Mouse (Mus musculus) hindbrain, postnatal 0 days (tissue): ENCODE measurements around the gene Zbtb22. TPM values are rescaled to one million over a fixed set of nuclear protein-coding genes. Genes with fewer than 3 reads are reported as not detected.

ENCODE experiments used
- ATAC-seq: fragments of 200-750 bp; cut with Nextera tagmentation; 2 replicates; pipeline ENCODE4 v1.8.0; 2017; ENCODE audit warnings: mild to moderate bottlenecking, moderate TSS enrichment, moderate library complexity
- DNase-seq: peaks from one replicate; pipeline ENCODE4 v3.0.0-alpha.2; 2015; ENCODE audit warnings: low spot score
- H3K27ac ChIP-seq: fragments of 300-500 bp; sonication (generic); 2 replicates; pipeline ENCODE4 v1.5.1; 2014; ENCODE audit warnings: mild to moderate bottlenecking
- H3K27me3 ChIP-seq: fragments of 300-500 bp; sonication (generic); 2 replicates; pipeline ENCODE4 v1.6.1; 2014; ENCODE audit warnings: low read length, mixed read lengths; ENCODE audit not compliant: insufficient read depth
- H3K36me3 ChIP-seq: fragments of 300-500 bp; sonication (generic); 2 replicates; pipeline ENCODE4 v1.6.1; 2014; ENCODE audit warnings: low read length, mixed read lengths; ENCODE audit not compliant: insufficient read depth
- H3K4me1 ChIP-seq: fragments of 300-500 bp; sonication (generic); 2 replicates; pipeline ENCODE4 v1.6.1; 2014; ENCODE audit warnings: antibody characterized with exemption, low read length, mixed read lengths; ENCODE audit not compliant: insufficient read depth
- H3K4me2 ChIP-seq: fragments of 300-500 bp; sonication (generic); 2 replicates; pipeline ENCODE4 v1.6.1; 2014; ENCODE audit warnings: low read depth, mild to moderate bottlenecking, low read length, moderate library complexity, mixed read lengths
- H3K4me3 ChIP-seq: fragments of 300-500 bp; sonication (generic); 2 replicates; pipeline ENCODE4 v1.5.1; 2014; ENCODE audit warnings: low read length
- H3K9ac ChIP-seq: fragments of 300-500 bp; sonication (generic); replicated peaks from 2 replicates; pipeline ENCODE4 v1.6.1; 2014; ENCODE audit warnings: mild to moderate bottlenecking, low read length, moderate library complexity, mixed read lengths
- H3K9me3 ChIP-seq: fragments of 300-500 bp; sonication (generic); 2 replicates; pipeline ENCODE4 v1.6.1; 2016; ENCODE audit warnings: low read length, mixed read lengths
- CTCF ChIP-seq: IDR thresholded peaks from 2 replicates; pipeline ENCODE4 v1.5.1; 2016; ENCODE audit warnings: antibody characterized with exemption, control low read depth, low read depth
- WGBS: fragments of 180-500 bp; shearing (Covaris S2); extraction: QIAGEN DNeasy Blood & Tissue Kit; methylation state at CpG from one replicate; pipeline ENCODE4 v1.1.7; 2014; 5-methylcytosine and 5-hydroxymethylcytosine counted together
- polyA plus RNA-seq: library from polyadenylated mRNA; unstranded; fragments of >200 nt; fragmentation: Nextera tagmentation; extraction: Ambion mirVana; gene quantifications from 2 replicates; pipeline ENCODE4 v1.2.1, GENCODE M21; 2015
- total RNA-seq: library from RNA; depleted of rRNA; stranded (reverse); fragments of >200 nt; gene quantifications from 2 replicates; pipeline ENCODE4 v1.2.3, GENCODE M21; 2014

The Zbtb22 gene
- total and polyA plus RNA-seq, 2 experiments from 2014 or later: 23.0 to 58.5 TPM

GRCm38 (mm10) chr17:33953310-33953709, 37.6 kb downstream of the Zbtb22 start:
- no peaks in the 10 kb centered on the region for H3K9me3 ChIP-seq
- no peak overlapping the region for H3K9ac ChIP-seq
- no peak overlapping the region for H3K4me3 ChIP-seq
- DNase-seq (no peak), ATAC-seq (no peak)
- no peak overlapping the region for H3K27ac ChIP-seq
- H3K4me2 ChIP-seq: no peak overlapping the region
- TF ChIP-seq CTCF: no peak
- peaks cover 12% of the 10 kb centered on the region for H3K36me3 ChIP-seq
- H3K27me3 ChIP-seq: no peaks in the 10 kb centered on the region
- WGBS: 90% methylated on average over 3 of the region's 3 CpGs
- H3K4me1 ChIP-seq: peaks cover 20% of the 10 kb centered on the region

DNA sequence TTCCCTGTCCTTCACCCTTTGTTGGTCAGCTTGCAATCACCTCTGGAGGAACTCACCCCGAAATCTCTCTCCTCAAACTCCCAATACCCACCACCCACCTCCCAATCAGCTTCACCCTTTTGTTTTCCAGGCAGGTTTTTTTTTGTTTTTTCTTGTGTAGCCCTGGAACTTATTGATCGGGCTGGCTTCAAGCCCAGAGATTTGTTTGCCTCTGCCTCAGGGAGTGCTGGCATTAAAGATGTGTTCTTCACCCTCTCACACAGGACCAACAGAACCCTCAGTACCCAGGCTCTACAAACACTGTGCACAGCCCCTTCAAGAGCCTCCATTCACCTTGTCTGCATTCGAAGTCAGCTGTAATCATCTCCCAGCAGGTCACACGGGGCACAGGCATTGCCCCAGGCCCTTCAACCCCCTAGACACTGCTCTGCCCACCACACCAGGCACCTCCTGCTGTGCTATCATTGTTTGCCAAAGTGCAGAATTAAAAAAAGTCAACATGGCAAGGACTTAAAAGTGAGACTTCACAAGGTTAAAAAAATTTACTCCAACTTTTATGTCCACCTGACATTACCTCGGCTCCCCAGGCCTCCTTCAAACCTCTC, 38.4 kb downstream of the Zbtb22 start:
- WGBS: 33% methylated on average over 5 of the region's 5 CpGs
- H3K4me2 ChIP-seq: peak overlapping the region; percentile 85
- no peaks in the 10 kb centered on the region for H3K9me3 ChIP-seq
- TF ChIP-seq CTCF: no peak
- H3K4me1 ChIP-seq: peaks cover 20% of the 10 kb centered on the region
- H3K9ac ChIP-seq: peak overlapping the region; percentile 77; the same call in 1 of the 2 replicates
- no peaks in the 10 kb centered on the region for H3K27me3 ChIP-seq
- ATAC-seq (no peak), DNase-seq (no peak)
- peak overlapping the region; percentile 56 for H3K4me3 ChIP-seq
- peaks cover 19% of the 10 kb centered on the region for H3K36me3 ChIP-seq
- H3K27ac ChIP-seq: peak overlapping the region; percentile 90; the same call in 1 of the 2 replicates

- no peaks in the 10 kb centered on the region for H3K9me3 ChIP-seq
- H3K36me3 ChIP-seq: peaks cover 28% of the 10 kb centered on the region
- under 1% methylated on average over 33 of the region's 33 CpGs for WGBS
- TF ChIP-seq CTCF: no peak
- H3K27me3 ChIP-seq: no peaks in the 10 kb centered on the region
- H3K4me1 ChIP-seq: peaks cover 17% of the 10 kb centered on the region
- H3K4me3 ChIP-seq: peak overlapping the region; percentile 56
- peak overlapping the region; percentile 85 for H3K4me2 ChIP-seq
- peak overlapping the region; percentile 77 for H3K9ac ChIP-seq
- ATAC-seq (peak; percentile 31; the same call in 1 of the 2 replicates), DNase-seq (no peak)
- peak overlapping the region; percentile 90 for H3K27ac ChIP-seq
Observed at GRCm38 (mm10) chr17:33954646-33955554, 39.2 kb downstream of the Zbtb22 start.

- Histone ChIP-seq H3K4me2 (peak within 1 kb of the TSS; percentile 85), H3K9me3 (no peaks in the 10 kb centered on the region), H3K4me3 (peak within 1 kb of the TSS; percentile 56), H3K4me1 (peaks cover 11% of the 10 kb centered on the region), H3K9ac (peak within 1 kb of the TSS; percentile 77), H3K27me3 (no peaks in the 10 kb centered on the region), H3K36me3 (peaks cover 32% of the 10 kb centered on the region), H3K27ac (peak within 1 kb of the TSS; percentile 90)
- TF ChIP-seq CTCF: peak; percentile 52
- WGBS: under 1% methylated on average over 50 of the region's 50 CpGs
- DNase-seq (peak; percentile 98), ATAC-seq (peak; percentile 89)
Observed at GRCm38 (mm10) chr17:33955555-33956214, 40.0 kb downstream of the Zbtb22 start, which contains the start of the genes Vps52 and Rps18. Vps52 (plus strand) TSS chr17:33955812. Rps18 (minus strand) TSS chr17:33956001.

GRCm38 (mm10) chr17:33956336-33956735, 40.6 kb downstream of the Zbtb22 start:
- peaks cover 11% of the 10 kb centered on the region for H3K4me1 ChIP-seq
- ATAC-seq: no peak
- peaks cover 32% of the 10 kb centered on the region for H3K36me3 ChIP-seq

DNA sequence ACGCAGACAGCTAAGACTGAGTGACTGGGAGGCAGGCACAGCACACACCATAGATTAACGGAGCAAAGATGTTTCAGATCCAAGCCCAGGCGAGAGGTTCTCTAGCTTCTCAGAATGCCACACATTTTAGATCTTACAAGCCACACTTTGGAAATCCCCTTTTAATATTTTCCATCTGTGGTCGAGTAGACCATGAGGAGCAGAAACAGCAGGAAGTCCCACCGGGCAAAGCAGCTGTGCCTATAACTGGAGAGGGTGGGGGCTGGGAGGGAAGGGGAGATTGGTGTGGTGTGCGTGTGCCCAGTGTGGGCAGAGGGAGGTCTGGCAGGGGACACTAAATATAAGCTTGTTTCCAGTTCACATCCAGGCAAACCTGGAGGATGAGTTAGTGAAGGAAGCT, 41.8 kb downstream of the Zbtb22 start:
- Histone ChIP-seq H3K27me3 (no peaks in the 10 kb centered on the region), H3K4me2 (no peak overlapping the region), H3K9ac (no peak overlapping the region), H3K4me3 (no peak overlapping the region), H3K4me1 (peaks cover 11% of the 10 kb centered on the region), H3K36me3 (peaks cover 42% of the 10 kb centered on the region), H3K9me3 (no peaks in the 10 kb centered on the region), H3K27ac (no peak overlapping the region)
- ATAC-seq (no peak), DNase-seq (no peak)
- TF ChIP-seq CTCF: no peak
- WGBS: 85% methylated on average over 6 of the region's 6 CpGs

More at GRCm38 (mm10) chr17:33956336-33956735, 40.6 kb downstream of the Zbtb22 start:
- H3K4me2 ChIP-seq: peak overlapping the region; percentile 82
- TF ChIP-seq CTCF: no peak
- peak overlapping the region; percentile 76 for H3K9ac ChIP-seq
- H3K27ac ChIP-seq: peak overlapping the region; percentile 86
- DNase-seq: no peak
- no peaks in the 10 kb centered on the region for H3K9me3 ChIP-seq
- peak overlapping the region; percentile 56 for H3K4me3 ChIP-seq
- H3K27me3 ChIP-seq: no peaks in the 10 kb centered on the region
- 10% methylated on average over 10 of the region's 10 CpGs for WGBS
